Mouse (Mus musculus) CH12.LX (cell line): ENCODE results near the gene Syne3. TPM values are rescaled to one million over a fixed set of nuclear protein-coding genes. Genes with fewer than 3 reads are reported as not detected.
A peak's percentile ranks its signal among the peaks of the same experiment; 100 is the strongest.

Experiments used
- DNase-seq: peaks from one replicate; pipeline ENCODE4 v3.0.0-alpha.2; 2013; ENCODE audit errors: extremely low read depth
- H3K27ac ChIP-seq: 2 replicates; pipeline ENCODE4 v1.5.1; 2012; ENCODE audit warnings: low read depth, mild to moderate bottlenecking, control low read depth, moderate library complexity; ENCODE audit not compliant: insufficient read depth
- H3K27me3 ChIP-seq: replicated peaks from 2 replicates; pipeline ENCODE3; 2012; ENCODE audit warnings: inconsistent platforms
- H3K36me3 ChIP-seq, 2 experiments: replicated peaks in 1 of 2; 2 replicates each; pipeline versions ENCODE3 to v1.6.1; 2012; ENCODE audit warnings: inconsistent platforms in 1 of 2, low read length in 1 of 2, mild to moderate bottlenecking in 1 of 2, mixed read lengths in 1 of 2, moderate library complexity in 1 of 2; ENCODE audit not compliant: control insufficient read depth in 1 of 2, insufficient read depth in 1 of 2
- H3K4me1 ChIP-seq, 2 experiments: 2 replicates each; pipeline ENCODE4 v1.6.1; 2012; ENCODE audit warnings: inconsistent platforms in 1 of 2, moderate library complexity in 1 of 2; ENCODE audit not compliant: insufficient read depth in 2 of 2, control insufficient read depth in 1 of 2
- H3K4me2 ChIP-seq: 2 replicates; pipeline ENCODE4 v1.6.1; 2012; ENCODE audit warnings: low read depth, mild to moderate bottlenecking, control low read depth; ENCODE audit not compliant: poor library complexity, insufficient read depth, severe bottlenecking
- H3K4me3 ChIP-seq, 3 experiments: fragments of 150-350 bp in 1 of 3; sonication (generic) in 1 of 3; replicated peaks in 1 of 3; 2 replicates each; pipeline versions ENCODE3 to v1.5.1; 2011 to 2012; ENCODE audit warnings: low read depth in 2 of 3, low read length in 2 of 3, mild to moderate bottlenecking in 2 of 3, moderate library complexity in 2 of 3, control low read depth in 1 of 3, improper control_type of control experiment in 1 of 3, inconsistent platforms in 1 of 3, mixed read lengths in 1 of 3; ENCODE audit not compliant: poor library complexity in 1 of 3
- H3K79me2 ChIP-seq: replicated peaks from 2 replicates; pipeline ENCODE4 v1.6.1; 2012; ENCODE audit warnings: mild to moderate bottlenecking, moderate library complexity; ENCODE audit not compliant: control insufficient read depth, poor library complexity, insufficient read depth, severe bottlenecking; ENCODE audit errors: extremely low read depth
- H3K9ac ChIP-seq: 2 replicates; pipeline ENCODE4 v1.6.1; 2012; ENCODE audit warnings: low read depth, mild to moderate bottlenecking, control low read depth, moderate library complexity; ENCODE audit not compliant: insufficient read depth
- H3K9me3 ChIP-seq: replicated peaks from 2 replicates; pipeline ENCODE3; 2012; ENCODE audit warnings: low read length, inconsistent platforms, mixed read lengths
- CHD1 ChIP-seq: IDR thresholded peaks from 2 replicates; pipeline ENCODE4 v1.6.1; 2012; ENCODE audit warnings: low read depth, low read length, improper control_type of control experiment, inconsistent platforms
- CHD2 ChIP-seq: IDR thresholded peaks from 2 replicates; pipeline ENCODE4 v1.6.1; 2011; ENCODE audit warnings: low read length, improper control_type of control experiment
- CTCF ChIP-seq, 2 experiments: IDR thresholded peaks in 1 of 2; conservative IDR thresholded peaks in 1 of 2; 2 replicates each; pipeline ENCODE4 v1.5.1; 2011 to 2012; ENCODE audit warnings: low read depth in 2 of 2, low read length in 2 of 2, improper control_type of control experiment in 1 of 2, inconsistent platforms in 1 of 2, mild to moderate bottlenecking in 1 of 2, moderate library complexity in 1 of 2
- E2F4 ChIP-seq: IDR thresholded peaks from 2 replicates; pipeline ENCODE4 v1.6.1; 2011; ENCODE audit warnings: low read depth, low read length, improper control_type of control experiment; ENCODE audit not compliant: insufficient replicate concordance
- IRF4 ChIP-seq: IDR thresholded peaks from 2 replicates; pipeline ENCODE4 v1.6.1; 2014; ENCODE audit warnings: low read depth, mild to moderate bottlenecking, inconsistent platforms, low read length, improper control_type of control experiment
- KAT2A ChIP-seq: IDR thresholded peaks from 2 replicates; pipeline ENCODE4 v1.6.1; 2012; ENCODE audit warnings: low read length, improper control_type of control experiment, inconsistent platforms; ENCODE audit not compliant: insufficient replicate concordance
- MXI1 ChIP-seq: IDR thresholded peaks from 2 replicates; pipeline ENCODE4 v1.6.1; 2011; ENCODE audit warnings: mild to moderate bottlenecking, low read depth, low read length, improper control_type of control experiment
- NELFE ChIP-seq: IDR thresholded peaks from 2 replicates; pipeline ENCODE4 v1.6.1; 2011; ENCODE audit warnings: low read depth, low read length, improper control_type of control experiment
- RAD21 ChIP-seq: IDR thresholded peaks from 2 replicates; pipeline ENCODE4 v1.6.1; 2011; ENCODE audit warnings: low read depth, mild to moderate bottlenecking, low read length, improper control_type of control experiment, moderate library complexity
- RCOR1 ChIP-seq: conservative IDR thresholded peaks from 2 replicates; pipeline ENCODE4 v1.6.1; 2012; ENCODE audit warnings: low read depth, mild to moderate bottlenecking, inconsistent platforms, low read length, improper control_type of control experiment
- SIN3A ChIP-seq: IDR thresholded peaks from 2 replicates; pipeline ENCODE4 v1.6.1; 2012; ENCODE audit warnings: low read length, improper control_type of control experiment, inconsistent platforms
- SMC3 ChIP-seq: IDR thresholded peaks from 2 replicates; pipeline ENCODE4 v1.6.1; 2011; ENCODE audit warnings: low read depth, low read length, improper control_type of control experiment
- TCF12 ChIP-seq: IDR thresholded peaks from 2 replicates; pipeline ENCODE4 v1.6.1; 2014; ENCODE audit warnings: low read depth, mild to moderate bottlenecking, inconsistent platforms, low read length, improper control_type of control experiment
- USF2 ChIP-seq: conservative IDR thresholded peaks from 2 replicates; pipeline ENCODE4 v1.6.1; 2011; ENCODE audit warnings: low read depth, low read length, improper control_type of control experiment
- dilution Hi-C: fragments of 300-500 bp; cut with MboI; formaldehyde crosslinking; loops from 2 replicates; pipeline ENCODE4 v1.14.3; 2020; ENCODE audit warnings: low sequenced_read_pairs; ENCODE audit not compliant: extremely low pct_unique_long_range_greater_than_20kb, extremely low pct_ligation_motif_present
- in situ Hi-C: fragments of 300-500 bp; cut with MboI; formaldehyde crosslinking; loops from 3 replicates; pipeline ENCODE4 v1.14.3; 2019; ENCODE audit warnings: low sequenced_read_pairs, low pct_ligation_motif_present, low pct_unique_long_range_greater_than_20kb, mixed read lengths
- polyA plus RNA-seq: library from polyadenylated mRNA; unstranded; fragments of >175 nt; gene quantifications from 2 replicates; pipeline ENCODE4 v1.2.1, GENCODE M21; 2012; ENCODE audit warnings: low read depth; ENCODE audit not compliant: insufficient read length
- total RNA-seq, 2 experiments: library from RNA; depleted of rRNA; stranded (reverse); fragments of 300-350 nt in 1 of 2; fragments of >200 nt in 1 of 2; gene quantifications; 2 replicates each; pipeline ENCODE4 v1.2.3; 2012 to 2014

The Syne3 gene
- total and polyA plus RNA-seq, 3 experiments = 5.3 to 18.7 (median 7.3) TPM

GRCm38 (mm10) chr12:105012314-105012713 is 2.7 kb upstream of the Syne3 start:
- no peak overlapping the region for H3K4me3 ChIP-seq
- no peak overlapping the region for H3K4me2 ChIP-seq
- peaks cover 3% of the 10 kb centered on the region for H3K9me3 ChIP-seq
- dilution Hi-C loops (no loop called here), in situ Hi-C loops (no loop called here)
- TF ChIP-seq RAD21 (peak; percentile 43), IRF4 (no peak), SMC3 (peak; percentile 51), CTCF (conservative IDR thresholded peaks at IDR 0.05 in 1 of 2, IDR thresholded peaks at IDR 0.05 in 1 of 2; ENCODE audit: low read depth in 2 of 2, low read length in 2 of 2) (peak in 1 of 2 experiments; percentile 31; a peak in 2 of 4 replicates)
- H3K27ac ChIP-seq = peak overlapping the region; percentile 32
- peaks cover 0 to 6% of the 10 kb centered on the region in 2 experiments for H3K36me3 ChIP-seq
- peaks cover 15% of the 10 kb centered on the region for H3K79me2 ChIP-seq
- H3K9ac ChIP-seq = no peak overlapping the region
- H3K27me3 ChIP-seq = no peaks in the 10 kb centered on the region
- DNase-seq = no peak
- peaks cover 25 to 78% of the 10 kb centered on the region in 2 experiments for H3K4me1 ChIP-seq

- Histone ChIP-seq H3K9ac (no peak overlapping the region), H3K36me3 (peaks cover 0 to 10% of the 10 kb centered on the region in 2 experiments), H3K4me2 (no peak overlapping the region), H3K9me3 (peaks cover 3% of the 10 kb centered on the region), H3K27ac (peak overlapping the region; percentile 43), H3K4me3 (no peak overlapping the region), H3K4me1 (peaks cover 29 to 84% of the 10 kb centered on the region in 2 experiments), H3K27me3 (no peaks in the 10 kb centered on the region), H3K79me2 (peaks cover 21% of the 10 kb centered on the region)
- TF ChIP-seq MXI1 (no peak), SIN3A (peak; percentile 18; the same call in 1 of the 2 replicates)
- in situ Hi-C loops (no loop called here), dilution Hi-C loops (no loop called here)
- no peak for DNase-seq
Observed at GRCm38 (mm10) chr12:105011589-105011988, 2.0 kb upstream of the Syne3 start.

- H3K27ac ChIP-seq = peak overlapping the region; percentile 76
- in situ Hi-C loops (no loop called here), dilution Hi-C loops (no loop called here)
- H3K27me3 ChIP-seq = no peaks in the 10 kb centered on the region
- DNase-seq = peak; percentile 88
- TF ChIP-seq CHD2 = no peak
- 0 out of 2 replicates have a peak, but pooled peaks have one; percentile 2 for TF ChIP-seq E2F4
- no peak for TF ChIP-seq RCOR1
- no peak for TF ChIP-seq USF2
- TF ChIP-seq CTCF (conservative IDR thresholded peaks at IDR 0.05 in 1 of 2, IDR thresholded peaks at IDR 0.05 in 1 of 2; ENCODE audit: low read depth in 2 of 2, low read length in 2 of 2) = no peak
- no peak for TF ChIP-seq CHD1
- no peak for TF ChIP-seq KAT2A
- peak; percentile 25; the same call in 1 of the 2 replicates for TF ChIP-seq TCF12
- no peak for TF ChIP-seq NELFE
- peak overlapping the region; percentile 63 for H3K4me2 ChIP-seq
- peaks cover 3% of the 10 kb centered on the region for H3K9me3 ChIP-seq
- H3K4me1 ChIP-seq = peaks cover 38 to 85% of the 10 kb centered on the region in 2 experiments
- H3K4me3 ChIP-seq = peak overlapping the region; percentile 49 to 69 (median 56)
- H3K9ac ChIP-seq = peak overlapping the region; percentile 40; the same call in 1 of the 2 replicates
- peaks cover 26% of the 10 kb centered on the region for H3K79me2 ChIP-seq
- H3K36me3 ChIP-seq = peaks cover 0 to 18% of the 10 kb centered on the region in 2 experiments
Observed at GRCm38 (mm10) chr12:105010213-105010790, 693 bp upstream of the Syne3 start.
